Mouse (Mus musculus): ENCODE data around the gene Nav2. TPM values are rescaled to one million over a fixed set of nuclear protein-coding genes. Genes with fewer than 3 reads are reported as not detected.

Gene Nav2
- polyA plus RNA-seq, 1 experiment = 21.9 TPM

- TF ChIP-seq MYOG (IDR thresholded peaks at IDR 0.05; ENCODE audit: control insufficient read depth in 1 of 3, insufficient read depth in 1 of 3, insufficient read length in 2 of 3, low read depth in 2 of 3) = no peak
- no peak for TF ChIP-seq TCF3 (IDR thresholded peaks at IDR 0.05; ENCODE audit: insufficient read length, low read depth)
- TF ChIP-seq REST (IDR thresholded peaks at IDR 0.05; ENCODE audit: insufficient read depth, insufficient read length) = no peak
- TF ChIP-seq TCF12 (IDR thresholded peaks at IDR 0.05; ENCODE audit: insufficient read depth, poor library complexity, severe bottlenecking) = no peak
- no peak for TF ChIP-seq CEBPB (IDR thresholded peaks at IDR 0.05; ENCODE audit: insufficient read depth, poor library complexity, severe bottlenecking)
- no peak for TF ChIP-seq E2F4 (IDR thresholded peaks at IDR 0.05; ENCODE audit: insufficient read depth)
- no peak for TF ChIP-seq MYOD1 (IDR thresholded peaks at IDR 0.05; ENCODE audit: control insufficient read depth in 1 of 3, insufficient read length in 2 of 3, low read depth in 2 of 3)
- no peak for TF ChIP-seq MAX (IDR thresholded peaks at IDR 0.05; ENCODE audit: low read depth)
- TF ChIP-seq POLR2A (IDR thresholded peaks at IDR 0.05; ENCODE audit: insufficient read length, low read depth) = no peak
- TF ChIP-seq SRF (IDR thresholded peaks at IDR 0.05; ENCODE audit: control insufficient read depth, insufficient read length, low read depth) = no peak
- TF ChIP-seq USF1 (IDR thresholded peaks at IDR 0.05; ENCODE audit: low read depth) = no peak
- no peak for TF ChIP-seq POLR2AphosphoS2 (IDR thresholded peaks at IDR 0.05; ENCODE audit: insufficient read length, low read depth)
- no peak overlapping the region for H3K4me2 ChIP-seq (ENCODE audit: low read depth)
- H3K79me2 ChIP-seq (ENCODE audit: control insufficient read depth, insufficient read depth) = no peaks in the 10 kb centered on the region
- H3K36me3 ChIP-seq (ENCODE audit: control insufficient read depth, insufficient read depth) = no peaks in the 10 kb centered on the region
- H3ac ChIP-seq (ENCODE audit: control insufficient read depth, insufficient read length) = no peak overlapping the region
- no peaks in the 10 kb centered on the region for H3K27me3 ChIP-seq (ENCODE audit: control insufficient read depth, insufficient read depth, insufficient read length)
- H3K4me3 ChIP-seq = no peak overlapping the region
These were observed 301.0 kb downstream of the Nav2 start for GRCm38 (mm10) chr7:49209526-49209925.

- Histone ChIP-seq H3K4me2 (ENCODE audit: low read depth) (no peak overlapping the region), H3K36me3 (ENCODE audit: control insufficient read depth, insufficient read depth) (no peaks in the 10 kb centered on the region), H3K27me3 (ENCODE audit: control insufficient read depth, insufficient read depth, insufficient read length) (no peaks in the 10 kb centered on the region), H3K4me3 (no peak overlapping the region), H3K79me2 (ENCODE audit: control insufficient read depth, insufficient read depth) (no peaks in the 10 kb centered on the region), H3ac (ENCODE audit: control insufficient read depth, insufficient read length) (no peak overlapping the region)
- no peak for TF ChIP-seq E2F4 (IDR thresholded peaks at IDR 0.05; ENCODE audit: insufficient read depth)
- no peak for TF ChIP-seq SRF (IDR thresholded peaks at IDR 0.05; ENCODE audit: control insufficient read depth, insufficient read length, low read depth)
- TF ChIP-seq POLR2A (IDR thresholded peaks at IDR 0.05; ENCODE audit: insufficient read length, low read depth) = no peak
- TF ChIP-seq TCF12 (IDR thresholded peaks at IDR 0.05; ENCODE audit: insufficient read depth, poor library complexity, severe bottlenecking) = no peak
- TF ChIP-seq USF1 (IDR thresholded peaks at IDR 0.05; ENCODE audit: low read depth) = no peak
- no peak for TF ChIP-seq REST (IDR thresholded peaks at IDR 0.05; ENCODE audit: insufficient read depth, insufficient read length)
- no peak for TF ChIP-seq MYOG (IDR thresholded peaks at IDR 0.05; ENCODE audit: control insufficient read depth in 1 of 3, insufficient read depth in 1 of 3, insufficient read length in 2 of 3, low read depth in 2 of 3)
- no peak for TF ChIP-seq TCF3 (IDR thresholded peaks at IDR 0.05; ENCODE audit: insufficient read length, low read depth)
- no peak for TF ChIP-seq CEBPB (IDR thresholded peaks at IDR 0.05; ENCODE audit: insufficient read depth, poor library complexity, severe bottlenecking)
- TF ChIP-seq MYOD1 (IDR thresholded peaks at IDR 0.05; ENCODE audit: control insufficient read depth in 1 of 3, insufficient read length in 2 of 3, low read depth in 2 of 3) = no peak
- no peak for TF ChIP-seq POLR2AphosphoS2 (IDR thresholded peaks at IDR 0.05; ENCODE audit: insufficient read length, low read depth)
- TF ChIP-seq MAX (IDR thresholded peaks at IDR 0.05; ENCODE audit: low read depth) = no peak
These were observed 302.2 kb downstream of the Nav2 start for GRCm38 (mm10) chr7:49210721-49211120.

GRCm38 (mm10) chr7:49213011-49213410 is 304.5 kb downstream of the Nav2 start:
- Histone ChIP-seq H3K4me2 (ENCODE audit: low read depth) (no peak overlapping the region), H3K36me3 (ENCODE audit: control insufficient read depth, insufficient read depth) (no peaks in the 10 kb centered on the region), H3K4me3 (no peak overlapping the region), H3ac (ENCODE audit: control insufficient read depth, insufficient read length) (no peak overlapping the region), H3K27me3 (ENCODE audit: control insufficient read depth, insufficient read depth, insufficient read length) (no peaks in the 10 kb centered on the region), H3K79me2 (ENCODE audit: control insufficient read depth, insufficient read depth) (no peaks in the 10 kb centered on the region)
- no peak for TF ChIP-seq SRF (IDR thresholded peaks at IDR 0.05; ENCODE audit: control insufficient read depth, insufficient read length, low read depth)
- no peak for TF ChIP-seq TCF12 (IDR thresholded peaks at IDR 0.05; ENCODE audit: insufficient read depth, poor library complexity, severe bottlenecking)
- TF ChIP-seq POLR2AphosphoS2 (IDR thresholded peaks at IDR 0.05; ENCODE audit: insufficient read length, low read depth) = no peak
- no peak for TF ChIP-seq TCF3 (IDR thresholded peaks at IDR 0.05; ENCODE audit: insufficient read length, low read depth)

GRCm38 (mm10) chr7:49217786-49218185 is 309.3 kb downstream of the Nav2 start:
- TF ChIP-seq CEBPB (IDR thresholded peaks at IDR 0.05; ENCODE audit: insufficient read depth, poor library complexity, severe bottlenecking) (no peak), E2F4 (IDR thresholded peaks at IDR 0.05; ENCODE audit: insufficient read depth) (no peak), REST (IDR thresholded peaks at IDR 0.05; ENCODE audit: insufficient read depth, insufficient read length) (no peak), POLR2A (IDR thresholded peaks at IDR 0.05; ENCODE audit: insufficient read length, low read depth) (no peak), POLR2AphosphoS2 (IDR thresholded peaks at IDR 0.05; ENCODE audit: insufficient read length, low read depth) (no peak), TCF12 (IDR thresholded peaks at IDR 0.05; ENCODE audit: insufficient read depth, poor library complexity, severe bottlenecking) (no peak), MYOD1 (IDR thresholded peaks at IDR 0.05; ENCODE audit: control insufficient read depth in 1 of 3, insufficient read length in 2 of 3, low read depth in 2 of 3) (no peak)
- Histone ChIP-seq H3K79me2 (ENCODE audit: control insufficient read depth, insufficient read depth) (no peaks in the 10 kb centered on the region), H3ac (ENCODE audit: control insufficient read depth, insufficient read length) (no peak overlapping the region), H3K4me2 (ENCODE audit: low read depth) (no peak overlapping the region), H3K27me3 (ENCODE audit: control insufficient read depth, insufficient read depth, insufficient read length) (no peaks in the 10 kb centered on the region), H3K36me3 (ENCODE audit: control insufficient read depth, insufficient read depth) (no peaks in the 10 kb centered on the region), H3K4me3 (no peak overlapping the region)

- Histone ChIP-seq H3K4me2 (ENCODE audit: low read depth) (no peak overlapping the region), H3ac (ENCODE audit: control insufficient read depth, insufficient read length) (no peak overlapping the region), H3K27me3 (ENCODE audit: control insufficient read depth, insufficient read depth, insufficient read length) (no peaks in the 10 kb centered on the region), H3K79me2 (ENCODE audit: control insufficient read depth, insufficient read depth) (no peaks in the 10 kb centered on the region), H3K4me3 (no peak overlapping the region), H3K36me3 (ENCODE audit: control insufficient read depth, insufficient read depth) (no peaks in the 10 kb centered on the region)
- TF ChIP-seq REST (IDR thresholded peaks at IDR 0.05; ENCODE audit: insufficient read depth, insufficient read length) = no peak
- no peak for TF ChIP-seq POLR2A (IDR thresholded peaks at IDR 0.05; ENCODE audit: insufficient read length, low read depth)
- TF ChIP-seq TCF3 (IDR thresholded peaks at IDR 0.05; ENCODE audit: insufficient read length, low read depth) = no peak
- TF ChIP-seq TCF12 (IDR thresholded peaks at IDR 0.05; ENCODE audit: insufficient read depth, poor library complexity, severe bottlenecking) = no peak
- TF ChIP-seq CEBPB (IDR thresholded peaks at IDR 0.05; ENCODE audit: insufficient read depth, poor library complexity, severe bottlenecking) = no peak
- no peak for TF ChIP-seq MYOG (IDR thresholded peaks at IDR 0.05; ENCODE audit: control insufficient read depth in 1 of 3, insufficient read depth in 1 of 3, insufficient read length in 2 of 3, low read depth in 2 of 3)
- no peak for TF ChIP-seq USF1 (IDR thresholded peaks at IDR 0.05; ENCODE audit: low read depth)
- TF ChIP-seq E2F4 (IDR thresholded peaks at IDR 0.05; ENCODE audit: insufficient read depth) = no peak
- no peak for TF ChIP-seq MAX (IDR thresholded peaks at IDR 0.05; ENCODE audit: low read depth)
- no peak for TF ChIP-seq MYOD1 (IDR thresholded peaks at IDR 0.05; ENCODE audit: control insufficient read depth in 1 of 3, insufficient read length in 2 of 3, low read depth in 2 of 3)
These were observed 317.2 kb downstream of the Nav2 start for GRCm38 (mm10) chr7:49225741-49226140.
